Mouse (Mus musculus) midbrain, embryonic 16.5 days (tissue): ENCODE data around the gene Eef1akmt2. TPM values are rescaled to one million over a fixed set of nuclear protein-coding genes. Genes with fewer than 3 reads are reported as not detected.

Source experiments
- ATAC-seq: fragments of 200-750 bp; cut with Nextera tagmentation; 2 replicates; pipeline ENCODE4 v1.8.0; 2017; ENCODE audit warnings: moderate TSS enrichment
- H3K27ac ChIP-seq: fragments of 300-500 bp; sonication (generic); 2 replicates; pipeline ENCODE4 v1.5.1; 2014; ENCODE audit warnings: mild to moderate bottlenecking, low read length, mixed read lengths
- H3K27me3 ChIP-seq: fragments of 300-500 bp; sonication (generic); 2 replicates; pipeline ENCODE4 v1.6.1; 2014; ENCODE audit warnings: low read depth, low read length, mixed read lengths; ENCODE audit not compliant: control insufficient read depth, insufficient read depth
- H3K36me3 ChIP-seq: fragments of 300-500 bp; sonication (generic); 2 replicates; pipeline ENCODE4 v1.6.1; 2014; ENCODE audit warnings: mild to moderate bottlenecking, low read length, moderate library complexity, mixed read lengths; ENCODE audit not compliant: control insufficient read depth, insufficient read depth
- H3K4me1 ChIP-seq: fragments of 300-500 bp; sonication (generic); 2 replicates; pipeline ENCODE4 v1.6.1; 2014; ENCODE audit warnings: mild to moderate bottlenecking, low read length, mixed read lengths; ENCODE audit not compliant: control insufficient read depth, insufficient read depth
- H3K4me2 ChIP-seq: fragments of 300-500 bp; sonication (generic); 2 replicates; pipeline ENCODE4 v1.6.1; 2014; ENCODE audit warnings: mild to moderate bottlenecking, low read length, mixed read lengths
- H3K4me3 ChIP-seq: fragments of 300-500 bp; sonication (generic); 2 replicates; pipeline ENCODE4 v1.5.1; 2014; ENCODE audit warnings: low read depth, mild to moderate bottlenecking, low read length, moderate library complexity, mixed read lengths
- H3K9ac ChIP-seq: fragments of 300-500 bp; sonication (generic); 2 replicates; pipeline ENCODE4 v1.6.1; 2014; ENCODE audit warnings: low read depth, low read length, mixed read lengths
- H3K9me3 ChIP-seq: fragments of 300-500 bp; sonication (generic); replicated peaks from 2 replicates; pipeline ENCODE4 v1.6.1; 2014; ENCODE audit warnings: mild to moderate bottlenecking, low read length, mixed read lengths; ENCODE audit not compliant: control insufficient read depth, poor library complexity, severe bottlenecking
- WGBS: fragments of 180-500 bp; shearing (Covaris S2); extraction: QIAGEN DNeasy Blood & Tissue Kit; methylation state at CpG from one replicate; pipeline ENCODE4 v1.1.7; 2014; 5-methylcytosine and 5-hydroxymethylcytosine counted together
- polyA plus RNA-seq: library from polyadenylated mRNA; unstranded; fragments of >200 nt; fragmentation: Nextera tagmentation; extraction: Ambion mirVana; gene quantifications from 2 replicates; pipeline ENCODE4 v1.2.1, GENCODE M21; 2015

Eef1akmt2 gene
- polyA plus RNA-seq, 1 experiment from 2014 or later = 94.3 TPM

GRCm38 (mm10) chr7:132809721-132810120 is 42.8 kb downstream of the Eef1akmt2 start:
- Histone ChIP-seq H3K36me3 (no peaks in the 10 kb centered on the region), H3K4me3 (no peak overlapping the region), H3K4me2 (peak overlapping the region; percentile 38), H3K4me1 (peaks cover 62% of the 10 kb centered on the region), H3K9ac (peak overlapping the region; percentile 23; the same call in 1 of the 2 replicates), H3K27me3 (no peaks in the 10 kb centered on the region), H3K9me3 (no peaks in the 10 kb centered on the region), H3K27ac (peak overlapping the region; percentile 39; the same call in 1 of the 2 replicates)
- no peak for ATAC-seq
- WGBS = 31% methylated on average over 6 of the region's 6 CpGs

DNA sequence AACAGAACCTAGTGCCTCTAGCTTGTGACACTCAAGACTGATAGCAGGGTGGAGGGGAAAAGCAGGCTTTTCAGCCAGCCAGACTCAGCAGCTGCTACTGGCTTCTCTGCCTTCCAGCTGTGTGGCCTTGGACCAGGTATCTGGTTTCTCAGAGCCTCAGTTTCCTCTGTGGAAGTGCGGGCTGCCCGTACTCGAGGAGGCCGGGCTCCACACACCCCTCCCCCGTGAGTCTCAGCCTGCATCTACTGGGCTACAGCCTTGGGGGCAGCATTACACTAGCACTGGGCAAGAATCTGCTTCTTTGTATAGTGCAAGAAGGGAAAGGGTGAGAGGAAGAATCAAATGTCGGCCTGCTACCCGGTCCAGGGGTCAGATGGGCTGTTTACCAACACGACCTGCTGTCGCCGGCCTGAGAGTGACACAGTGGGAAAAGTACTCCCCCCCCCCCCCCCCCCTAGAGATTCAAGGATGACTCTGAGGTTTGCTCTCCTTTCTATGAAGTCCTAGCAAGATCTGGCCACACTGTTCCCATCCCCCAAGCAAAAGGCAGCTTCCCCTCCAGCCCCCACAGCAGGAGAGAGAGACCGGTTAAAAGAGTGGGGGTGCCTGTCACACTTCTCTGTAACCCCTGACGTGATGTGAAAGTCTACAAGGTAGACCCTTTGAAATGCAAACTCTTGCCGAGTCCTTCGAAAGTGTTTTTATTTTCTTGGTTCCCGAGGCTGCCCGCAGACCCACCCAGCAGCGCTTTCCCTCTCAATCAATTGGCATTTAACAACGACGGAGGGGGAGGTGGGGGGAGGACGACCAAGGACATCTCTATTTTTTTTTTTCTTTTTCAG is 43.4 kb downstream of the Eef1akmt2 start:
- Histone ChIP-seq H3K4me2 (peak overlapping the region; percentile 38), H3K9ac (peak overlapping the region; percentile 23; the same call in 1 of the 2 replicates), H3K9me3 (no peaks in the 10 kb centered on the region), H3K4me3 (no peak overlapping the region), H3K4me1 (peaks cover 60% of the 10 kb centered on the region), H3K36me3 (no peaks in the 10 kb centered on the region), H3K27me3 (no peaks in the 10 kb centered on the region), H3K27ac (peak overlapping the region; percentile 70)
- 0 out of 2 replicates have a peak, but pooled peaks have one; percentile 3 for ATAC-seq
- WGBS = 1% methylated on average over 20 of the region's 20 CpGs

DNA sequence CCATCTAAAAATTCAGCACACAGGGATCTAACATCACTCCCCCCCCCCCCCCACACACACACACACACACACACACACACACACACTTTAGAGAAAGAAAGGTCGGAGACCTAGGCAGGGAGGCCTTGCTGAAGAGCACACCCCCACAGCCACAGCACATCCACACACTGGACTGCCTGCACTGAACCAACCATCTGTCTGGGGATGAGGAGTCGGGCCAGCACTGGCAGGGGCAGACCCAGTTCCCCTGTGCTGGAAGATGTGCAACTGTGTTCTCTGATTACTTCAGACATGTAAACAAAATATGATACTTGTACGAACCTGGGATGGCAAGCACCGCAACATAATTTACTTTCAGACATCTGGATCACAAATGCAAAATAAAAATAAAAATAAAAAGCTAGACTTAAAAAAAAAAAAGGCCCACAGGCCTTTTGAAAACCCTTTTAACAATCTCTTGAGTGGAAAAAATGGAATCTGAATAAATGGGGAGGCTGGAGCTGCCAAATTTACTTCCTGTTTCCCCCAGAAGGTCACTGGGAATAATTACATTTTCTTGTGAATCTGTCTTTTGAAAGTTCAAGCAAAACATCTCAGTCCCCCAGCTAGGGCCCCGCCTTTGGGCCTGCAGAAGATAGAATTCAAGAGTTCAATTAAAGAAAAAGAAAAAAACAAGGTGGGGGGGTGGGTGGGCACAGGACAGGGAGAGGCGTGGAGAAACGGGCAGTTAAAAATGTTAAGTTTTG is 44.2 kb downstream of the Eef1akmt2 start:
- no peaks in the 10 kb centered on the region for H3K9me3 ChIP-seq
- no peak overlapping the region for H3K9ac ChIP-seq
- H3K27me3 ChIP-seq = no peaks in the 10 kb centered on the region
- 58% methylated on average over 7 of the region's 7 CpGs for WGBS
- peak overlapping the region; percentile 38; the same call in 1 of the 2 replicates for H3K4me2 ChIP-seq
- peak overlapping the region; percentile 70 for H3K27ac ChIP-seq
- no peak overlapping the region for H3K4me3 ChIP-seq
- ATAC-seq = no peak
- peaks cover 58% of the 10 kb centered on the region for H3K4me1 ChIP-seq
- no peaks in the 10 kb centered on the region for H3K36me3 ChIP-seq

DNA sequence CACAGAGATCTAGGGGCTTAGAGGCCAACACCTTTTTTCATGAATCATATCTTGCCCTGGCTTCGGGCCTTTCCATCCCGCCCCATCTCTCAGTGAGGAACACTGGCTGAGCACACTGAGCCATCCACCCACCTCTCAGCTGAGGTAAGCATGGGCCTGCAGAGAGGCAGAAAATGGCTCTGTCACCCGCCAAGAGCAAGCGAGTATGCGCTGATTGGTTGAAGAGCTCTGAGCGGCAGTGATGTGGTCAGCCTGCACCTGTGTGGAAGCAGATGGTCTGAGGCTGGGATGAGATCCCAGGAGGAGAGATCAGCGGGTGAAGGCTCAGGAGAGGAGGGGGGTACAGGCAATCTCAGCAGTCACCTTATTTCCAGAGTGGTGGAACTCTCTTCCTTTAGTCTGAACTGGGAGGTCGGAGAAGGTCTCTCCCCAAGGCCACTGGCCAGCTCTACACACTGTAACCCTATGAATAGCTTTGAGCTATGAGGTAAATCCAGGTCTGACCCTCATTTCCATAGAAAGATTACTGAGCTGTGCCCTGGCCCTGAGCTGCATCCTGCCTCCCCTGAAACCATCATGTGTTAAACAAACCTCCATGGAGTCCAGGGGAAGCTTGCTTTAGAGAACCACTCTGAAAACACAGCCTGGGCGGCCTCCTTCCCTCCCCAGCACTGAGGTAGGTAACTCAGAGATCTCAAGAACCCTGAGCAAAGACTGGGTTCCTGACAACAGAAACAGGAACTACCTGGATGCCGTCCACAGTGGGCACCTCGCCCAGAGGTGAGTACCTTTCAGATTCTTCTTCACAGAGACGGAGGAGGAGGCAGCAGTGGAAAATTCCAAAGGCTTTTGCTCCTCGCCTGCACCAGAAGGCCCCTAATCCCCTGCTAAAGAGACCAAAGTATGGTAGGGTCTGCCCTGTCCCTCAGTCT is 45.3 kb downstream of the Eef1akmt2 start:
- Histone ChIP-seq H3K27me3 (no peaks in the 10 kb centered on the region), H3K4me2 (no peak overlapping the region), H3K4me1 (peaks cover 55% of the 10 kb centered on the region), H3K4me3 (no peak overlapping the region), H3K36me3 (no peaks in the 10 kb centered on the region), H3K27ac (peak overlapping the region; percentile 61), H3K9ac (0 out of 2 replicates have a peak overlapping the region, but pooled peaks have one; percentile 23), H3K9me3 (no peaks in the 10 kb centered on the region)
- WGBS = 45% methylated on average over 13 of the region's 13 CpGs
- ATAC-seq = 0 out of 2 replicates have a peak, but pooled peaks have one; percentile 12

DNA sequence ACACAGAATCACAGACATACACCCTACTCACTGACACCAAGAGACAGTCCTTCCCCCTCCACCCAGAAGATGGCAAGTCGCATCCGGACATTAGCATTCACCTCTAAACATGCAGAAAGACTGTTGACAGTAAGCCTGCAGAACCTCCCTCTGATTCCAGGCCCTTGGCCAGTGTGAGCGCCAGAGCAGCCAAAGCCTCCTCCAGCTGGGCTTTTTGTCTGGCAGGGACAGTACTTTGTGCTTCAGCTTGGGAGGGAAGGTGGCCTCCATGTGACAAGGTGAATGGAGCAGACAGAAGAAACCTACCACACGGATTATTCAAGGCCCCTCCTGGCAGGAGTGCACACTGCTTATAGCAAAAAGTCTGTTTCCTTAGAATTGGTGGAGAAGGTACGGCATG is 46.2 kb downstream of the Eef1akmt2 start:
- Histone ChIP-seq H3K27ac (peak overlapping the region; percentile 61), H3K9me3 (no peaks in the 10 kb centered on the region), H3K27me3 (no peaks in the 10 kb centered on the region), H3K36me3 (no peaks in the 10 kb centered on the region), H3K4me2 (no peak overlapping the region), H3K4me1 (peaks cover 49% of the 10 kb centered on the region), H3K4me3 (no peak overlapping the region), H3K9ac (no peak overlapping the region)
- no peak for ATAC-seq
- 34% methylated on average over 5 of the region's 5 CpGs for WGBS

GRCm38 (mm10) chr7:132804951-132805350 is 47.5 kb downstream of the Eef1akmt2 start:
- 95% methylated on average over 5 of the region's 5 CpGs for WGBS
- no peak overlapping the region for H3K9ac ChIP-seq
- H3K9me3 ChIP-seq = no peaks in the 10 kb centered on the region
- ATAC-seq = no peak
- no peaks in the 10 kb centered on the region for H3K36me3 ChIP-seq
- no peak overlapping the region for H3K4me2 ChIP-seq
- no peak overlapping the region for H3K27ac ChIP-seq
- no peaks in the 10 kb centered on the region for H3K27me3 ChIP-seq
- no peak overlapping the region for H3K4me3 ChIP-seq
- peaks cover 41% of the 10 kb centered on the region for H3K4me1 ChIP-seq

DNA sequence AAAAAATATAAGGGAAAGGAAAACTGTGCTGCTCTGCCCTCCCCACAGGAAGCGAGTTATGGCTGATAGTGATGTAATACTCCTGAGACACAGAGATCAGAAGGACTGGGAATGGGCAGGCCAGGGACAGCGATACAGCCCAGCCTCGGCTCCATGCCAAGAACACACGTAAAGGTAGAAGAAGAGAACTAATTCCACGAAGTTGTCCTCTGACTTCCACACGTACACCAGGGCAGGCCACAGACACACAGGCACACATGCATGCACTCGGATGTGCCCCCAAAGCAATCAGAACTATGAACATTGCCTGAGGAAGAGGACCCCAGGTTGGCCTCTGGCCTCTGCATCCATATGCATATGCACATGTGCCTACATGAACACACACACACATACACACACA is 48.0 kb downstream of the Eef1akmt2 start:
- H3K27ac ChIP-seq = no peak overlapping the region
- H3K27me3 ChIP-seq = no peaks in the 10 kb centered on the region
- ATAC-seq = no peak
- 83% methylated on average over 7 of the region's 7 CpGs for WGBS
- H3K4me3 ChIP-seq = no peak overlapping the region
- no peaks in the 10 kb centered on the region for H3K9me3 ChIP-seq
- no peak overlapping the region for H3K4me2 ChIP-seq
- no peak overlapping the region for H3K9ac ChIP-seq
- peaks cover 36% of the 10 kb centered on the region for H3K4me1 ChIP-seq
- H3K36me3 ChIP-seq = no peaks in the 10 kb centered on the region

- no peak overlapping the region for H3K4me3 ChIP-seq
- WGBS = 86% methylated on average over 3 of the region's 3 CpGs
- no peak overlapping the region for H3K9ac ChIP-seq
- H3K4me1 ChIP-seq = peaks cover 31% of the 10 kb centered on the region
- no peak for ATAC-seq
- no peaks in the 10 kb centered on the region for H3K9me3 ChIP-seq
- no peak overlapping the region for H3K27ac ChIP-seq
- H3K36me3 ChIP-seq = no peaks in the 10 kb centered on the region
- no peaks in the 10 kb centered on the region for H3K27me3 ChIP-seq
- H3K4me2 ChIP-seq = no peak overlapping the region
Measured at GRCm38 (mm10) chr7:132803962-132804361, 48.5 kb downstream of the Eef1akmt2 start.
